Mouse (Mus musculus) lung, embryonic 15.5 days (tissue): ENCODE results near the gene Prrxl1. TPM values are rescaled to one million over a fixed set of nuclear protein-coding genes. Genes with fewer than 3 reads are reported as not detected.

Source experiments
- ATAC-seq: fragments of 200-750 bp; cut with Nextera tagmentation; 2 replicates; pipeline ENCODE4 v1.8.0; 2017; ENCODE audit warnings: moderate number of reproducible peaks, borderline replicate concordance; ENCODE audit not compliant: low FRiP score, low TSS enrichment; ENCODE audit errors: extremely low read depth
- H3K27ac ChIP-seq: fragments of 300-500 bp; sonication (generic); 2 replicates; pipeline ENCODE4 v1.5.1; 2015; ENCODE audit warnings: moderate library complexity, mild to moderate bottlenecking, inconsistent platforms
- H3K27me3 ChIP-seq: fragments of 300-500 bp; sonication (generic); 2 replicates; pipeline ENCODE4 v1.6.1; 2015; ENCODE audit warnings: inconsistent platforms
- H3K36me3 ChIP-seq: fragments of 300-500 bp; sonication (generic); 2 replicates; pipeline ENCODE4 v1.6.1; 2015; ENCODE audit warnings: inconsistent platforms
- H3K4me1 ChIP-seq: fragments of 300-500 bp; sonication (generic); 2 replicates; pipeline ENCODE4 v1.6.1; 2015; ENCODE audit warnings: inconsistent platforms
- H3K4me2 ChIP-seq: fragments of 300-500 bp; sonication (generic); 2 replicates; pipeline ENCODE4 v1.6.1; 2015; ENCODE audit warnings: inconsistent platforms, mild to moderate bottlenecking, moderate library complexity
- H3K4me3 ChIP-seq: fragments of 300-500 bp; sonication (generic); 2 replicates; pipeline ENCODE4 v1.5.1; 2015; ENCODE audit warnings: mild to moderate bottlenecking, inconsistent platforms
- H3K9ac ChIP-seq: fragments of 300-500 bp; sonication (generic); 2 replicates; pipeline ENCODE4 v1.6.1; 2015; ENCODE audit warnings: inconsistent platforms
- H3K9me3 ChIP-seq: fragments of 300-500 bp; sonication (generic); 2 replicates; pipeline ENCODE4 v1.6.1; 2016; ENCODE audit warnings: inconsistent platforms
- WGBS: fragments of 180-500 bp; shearing (Covaris S2); methylation state at CpG from one replicate; pipeline ENCODE4 v1.1.7; 2015; 5-methylcytosine and 5-hydroxymethylcytosine counted together
- polyA plus RNA-seq: library from polyadenylated mRNA; unstranded; fragments of >200 nt; fragmentation: Nextera tagmentation; extraction: Ambion mirVana; gene quantifications from 2 replicates; pipeline ENCODE4 v1.2.1, GENCODE M21; 2015

The Prrxl1 gene
- 0.10 and 0.25 TPM in 2 replicates for polyA plus RNA-seq

- Histone ChIP-seq H3K36me3 (no peaks in the 10 kb centered on the region), H3K4me2 (peak within 1 kb of the TSS; percentile 38), H3K9ac (no peak within 1 kb of the TSS), H3K27me3 (peaks cover 87% of the 10 kb centered on the region), H3K27ac (no peak within 1 kb of the TSS), H3K4me1 (peaks cover 6% of the 10 kb centered on the region; the same call in 1 of the 2 replicates), H3K4me3 (0 out of 2 replicates have a peak within 1 kb of the TSS, but pooled peaks have one; percentile 10), H3K9me3 (no peaks in the 10 kb centered on the region)
- ATAC-seq, result no peak
- 2% methylated on average over 53 of the region's 53 CpGs for WGBS
Measured at GRCm38 (mm10) chr14:32599290-32600041, at the start of gene Prrxl1. Prrxl1 (plus strand) TSS chr14:32599407.

DNA sequence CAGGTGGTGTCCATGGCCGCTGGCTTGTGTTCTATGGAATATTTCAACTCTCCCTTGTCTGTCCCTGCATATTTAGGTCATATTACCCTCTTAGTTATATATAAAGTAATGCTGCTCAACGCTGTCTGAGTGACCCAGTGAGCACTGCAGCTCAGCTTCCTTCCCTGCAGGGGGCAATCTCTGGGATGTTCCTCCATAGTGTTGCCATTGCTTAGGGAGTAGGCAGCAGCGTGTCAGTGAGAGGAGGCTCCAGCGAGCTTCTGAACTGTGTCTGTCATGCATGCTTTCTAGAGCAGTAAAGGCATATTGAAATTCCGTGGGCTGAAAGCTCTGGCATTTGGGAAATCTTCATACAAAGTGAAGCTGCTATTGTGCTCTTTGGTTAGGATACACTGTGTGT is 47.4 kb upstream of the Prrxl1 start:
- H3K36me3 ChIP-seq, result peaks cover 20% of the 10 kb centered on the region
- no peak overlapping the region for H3K4me2 ChIP-seq
- no peaks in the 10 kb centered on the region for H3K27me3 ChIP-seq
- H3K9me3 ChIP-seq, result no peaks in the 10 kb centered on the region
- H3K9ac ChIP-seq, result no peak overlapping the region
- WGBS, result 78% methylated on average over 5 of the region's 5 CpGs
- no peak overlapping the region for H3K4me3 ChIP-seq
- H3K27ac ChIP-seq, result no peak overlapping the region
- no peaks in the 10 kb centered on the region for H3K4me1 ChIP-seq
- ATAC-seq, result no peak

DNA sequence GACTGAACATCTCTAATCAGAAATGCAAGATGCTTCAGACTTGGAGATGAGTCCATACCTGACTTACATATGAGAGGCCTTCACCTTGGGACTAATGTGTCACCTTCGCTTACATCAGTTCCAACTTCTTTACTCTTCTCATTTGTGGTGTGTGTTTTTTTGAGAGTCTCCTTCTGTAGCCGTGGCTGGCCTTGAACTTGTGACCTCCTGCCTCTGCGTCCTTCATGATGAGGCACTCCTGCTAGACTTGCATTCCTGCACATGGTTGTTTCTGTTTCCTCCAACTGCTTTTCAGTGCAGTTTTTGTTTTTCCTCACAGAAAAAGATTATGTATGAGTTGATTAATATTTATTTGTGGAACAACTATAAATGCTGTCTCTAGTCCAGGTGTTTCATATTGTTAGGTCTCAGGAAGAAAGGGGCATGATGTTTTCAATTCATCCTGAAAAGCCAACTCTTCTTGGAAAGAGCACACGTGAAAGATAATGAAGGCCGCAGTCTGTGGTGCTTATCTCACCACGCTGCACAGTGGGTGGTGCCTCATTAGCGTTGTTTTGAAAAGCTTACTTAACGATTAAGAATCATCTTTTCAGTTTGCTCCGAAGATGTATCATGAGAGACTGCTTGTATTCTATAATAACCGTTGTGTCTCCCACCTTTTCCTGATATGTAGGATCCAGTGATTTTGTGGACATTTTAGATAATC is 45.9 kb upstream of the Prrxl1 start:
- Histone ChIP-seq H3K4me2 (no peak overlapping the region), H3K27me3 (no peaks in the 10 kb centered on the region), H3K27ac (no peak overlapping the region), H3K9me3 (no peaks in the 10 kb centered on the region), H3K36me3 (peaks cover 21% of the 10 kb centered on the region), H3K9ac (no peak overlapping the region), H3K4me3 (no peak overlapping the region), H3K4me1 (no peaks in the 10 kb centered on the region)
- WGBS, result 72% methylated on average over 10 of the region's 10 CpGs
- ATAC-seq, result no peak

DNA sequence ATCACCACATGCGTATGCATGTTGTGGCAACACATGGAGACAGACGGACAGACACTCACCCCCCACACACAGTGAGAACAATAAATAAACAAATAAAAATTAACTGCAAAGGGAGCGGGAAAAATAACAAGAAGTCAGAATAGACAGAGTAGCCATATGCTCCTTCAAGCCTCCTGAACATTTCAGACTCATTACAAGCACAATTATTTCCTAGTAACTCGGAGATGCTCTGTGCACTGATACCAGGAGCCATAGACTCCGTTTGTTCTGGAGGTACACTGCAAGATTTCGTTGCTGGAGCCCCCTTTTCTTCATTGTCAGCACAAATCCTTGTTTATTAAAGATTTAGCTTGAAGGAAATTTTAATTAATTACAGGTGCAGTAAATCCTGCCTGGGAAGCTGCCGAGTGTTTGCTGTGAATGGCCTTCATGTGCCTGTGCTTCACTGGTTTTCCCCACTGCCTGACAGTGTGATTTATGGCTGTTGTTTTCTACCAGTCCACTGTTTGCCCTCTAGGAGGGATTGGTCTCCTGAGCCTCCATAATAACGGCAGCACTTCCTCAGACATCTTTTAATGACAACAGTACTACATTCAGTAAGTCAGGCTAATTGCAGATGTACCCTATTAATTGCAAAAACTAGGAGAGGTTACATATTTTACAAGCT is 44.2 kb upstream of the Prrxl1 start:
- H3K4me2 ChIP-seq, result no peak overlapping the region
- H3K36me3 ChIP-seq, result peaks cover 25% of the 10 kb centered on the region
- H3K4me1 ChIP-seq, result no peaks in the 10 kb centered on the region
- no peak for ATAC-seq
- no peaks in the 10 kb centered on the region for H3K9me3 ChIP-seq
- no peaks in the 10 kb centered on the region for H3K27me3 ChIP-seq
- H3K4me3 ChIP-seq, result no peak overlapping the region
- WGBS, result 69% methylated on average over 8 of the region's 8 CpGs
- no peak overlapping the region for H3K9ac ChIP-seq
- no peak overlapping the region for H3K27ac ChIP-seq

GRCm38 (mm10) chr14:32561428-32561827 is 37.8 kb upstream of the Prrxl1 start:
- Histone ChIP-seq H3K9ac (no peak overlapping the region), H3K4me1 (no peaks in the 10 kb centered on the region), H3K27ac (no peak overlapping the region), H3K4me2 (no peak overlapping the region), H3K4me3 (no peak overlapping the region), H3K27me3 (no peaks in the 10 kb centered on the region), H3K9me3 (no peaks in the 10 kb centered on the region), H3K36me3 (peaks cover 45% of the 10 kb centered on the region)
- WGBS, result 98% methylated on average over 3 of the region's 3 CpGs
- ATAC-seq, result no peak

DNA sequence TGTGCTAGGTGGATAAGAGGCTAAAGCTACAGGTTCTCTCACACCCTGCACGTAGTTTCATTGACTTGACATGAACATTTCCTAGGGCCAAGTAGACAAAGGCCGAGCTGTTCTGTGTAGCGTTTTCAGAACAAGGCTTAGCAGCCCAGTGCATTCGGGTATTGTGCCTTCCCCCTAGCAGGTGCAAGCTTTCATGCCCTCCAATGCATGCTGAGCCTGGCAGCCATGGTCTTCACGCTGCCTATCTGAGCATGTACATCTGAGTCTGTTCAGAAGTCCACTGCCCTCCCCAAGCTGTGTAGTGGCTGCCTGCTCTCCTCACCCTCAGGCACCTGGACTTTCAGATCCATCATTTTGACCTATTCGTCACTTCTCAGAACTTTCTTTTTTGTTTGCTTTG is 35.5 kb upstream of the Prrxl1 start:
- Histone ChIP-seq H3K27ac (no peak overlapping the region), H3K4me3 (no peak overlapping the region), H3K4me2 (no peak overlapping the region), H3K9ac (no peak overlapping the region), H3K9me3 (no peaks in the 10 kb centered on the region), H3K4me1 (no peaks in the 10 kb centered on the region), H3K36me3 (peaks cover 60% of the 10 kb centered on the region), H3K27me3 (no peaks in the 10 kb centered on the region)
- 93% methylated on average over 6 of the region's 6 CpGs for WGBS
- no peak for ATAC-seq

DNA sequence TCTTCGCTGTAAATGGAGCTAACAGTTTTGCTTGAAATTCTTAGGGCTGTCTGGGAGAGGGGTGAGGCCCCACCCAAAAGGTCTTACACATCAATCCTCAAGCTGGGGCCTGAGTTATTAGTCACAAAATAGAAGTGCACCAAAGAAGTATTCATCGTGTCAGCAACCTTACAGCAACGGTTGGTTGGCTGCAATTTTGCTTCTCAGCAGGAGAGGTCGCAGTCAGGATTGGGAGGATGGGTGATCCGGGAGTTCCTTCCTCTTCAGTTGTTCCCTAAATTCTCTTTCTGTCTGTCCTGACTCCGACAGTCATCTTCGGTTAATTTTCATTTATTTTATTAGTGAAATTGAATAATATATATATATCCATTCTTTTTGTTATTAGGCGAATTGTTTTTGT is 26.7 kb upstream of the Prrxl1 start:
- peaks cover 64% of the 10 kb centered on the region for H3K36me3 ChIP-seq
- WGBS, result 54% methylated on average over 8 of the region's 8 CpGs
- no peak for ATAC-seq

GRCm38 (mm10) chr14:32578420-32578819 is 20.8 kb upstream of the Prrxl1 start:
- H3K9me3 ChIP-seq, result no peaks in the 10 kb centered on the region
- WGBS, result 89% methylated on average over 2 of the region's 2 CpGs
- H3K4me3 ChIP-seq, result no peak overlapping the region
- H3K27me3 ChIP-seq, result no peaks in the 10 kb centered on the region
- H3K4me2 ChIP-seq, result no peak overlapping the region
- ATAC-seq, result no peak
- no peaks in the 10 kb centered on the region for H3K4me1 ChIP-seq
- no peak overlapping the region for H3K27ac ChIP-seq
- H3K9ac ChIP-seq, result no peak overlapping the region
- H3K36me3 ChIP-seq, result peaks cover 36% of the 10 kb centered on the region

More for the DNA sequence above, 26.7 kb upstream of the Prrxl1 start:
- Histone ChIP-seq H3K4me3 (no peak overlapping the region), H3K27ac (no peak overlapping the region), H3K4me1 (no peaks in the 10 kb centered on the region), H3K9me3 (no peaks in the 10 kb centered on the region), H3K27me3 (no peaks in the 10 kb centered on the region), H3K9ac (no peak overlapping the region), H3K4me2 (no peak overlapping the region)

DNA sequence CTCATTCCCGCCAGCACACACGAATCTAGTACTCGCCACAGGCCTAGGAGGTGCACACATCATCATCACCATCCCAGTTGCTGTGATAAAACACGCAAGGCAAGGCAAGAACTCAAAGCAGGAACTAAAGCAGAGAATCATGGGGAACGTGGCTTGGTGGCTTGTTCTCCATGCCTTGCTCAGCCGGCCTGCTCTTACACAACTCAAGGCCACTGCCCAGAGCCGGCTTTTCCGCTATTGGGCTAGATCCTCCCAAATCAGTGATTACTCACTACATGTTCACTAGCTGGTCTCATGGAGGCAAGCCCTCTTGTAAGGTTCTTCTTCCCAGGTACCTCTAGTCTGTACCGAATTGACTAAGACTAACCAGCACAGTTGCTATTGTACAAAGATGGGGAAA is 15.5 kb upstream of the Prrxl1 start:
- Histone ChIP-seq H3K9me3 (no peaks in the 10 kb centered on the region), H3K4me1 (no peaks in the 10 kb centered on the region), H3K27ac (no peak overlapping the region), H3K9ac (no peak overlapping the region), H3K4me3 (no peak overlapping the region), H3K36me3 (no peaks in the 10 kb centered on the region), H3K27me3 (no peaks in the 10 kb centered on the region), H3K4me2 (no peak overlapping the region)
- no peak for ATAC-seq
- WGBS, result 87% methylated on average over 9 of the region's 9 CpGs

- H3K4me2 ChIP-seq, result no peak overlapping the region
- H3K4me1 ChIP-seq, result no peaks in the 10 kb centered on the region
- no peak; the same call in 1 of the 2 replicates for ATAC-seq
- H3K9me3 ChIP-seq, result no peaks in the 10 kb centered on the region
- H3K36me3 ChIP-seq, result no peaks in the 10 kb centered on the region
- 12% methylated on average over 10 of the region's 10 CpGs for WGBS
- H3K9ac ChIP-seq, result no peak overlapping the region
- H3K27ac ChIP-seq, result no peak overlapping the region
- H3K27me3 ChIP-seq, result 0 out of 2 replicates have a peak, but pooled peaks cover 3% of the 10 kb centered on the region
- H3K4me3 ChIP-seq, result no peak overlapping the region
Measured at GRCm38 (mm10) chr14:32587013-32587784, 12.0 kb upstream of the Prrxl1 start.

DNA sequence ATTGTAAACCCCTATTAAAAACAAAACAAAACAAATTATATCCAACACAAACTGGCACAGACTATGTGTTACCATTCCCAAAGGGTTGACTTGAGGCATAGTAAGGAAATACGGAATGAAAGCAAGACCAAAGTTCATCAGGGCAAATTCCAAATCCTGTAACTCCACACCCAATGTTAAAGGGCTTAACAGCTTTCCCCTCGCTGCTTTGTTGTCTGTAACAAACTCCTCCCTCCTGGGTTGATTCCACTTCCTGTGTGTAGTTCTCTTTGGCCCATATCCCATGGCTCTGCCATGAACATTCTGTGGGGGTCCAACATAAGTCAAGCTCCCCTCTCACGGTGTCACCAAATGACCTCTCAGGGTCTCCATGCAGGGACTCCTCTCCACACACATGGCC is 8.8 kb upstream of the Prrxl1 start:
- Histone ChIP-seq H3K27me3 (peaks cover 15% of the 10 kb centered on the region), H3K4me1 (no peaks in the 10 kb centered on the region), H3K36me3 (no peaks in the 10 kb centered on the region), H3K4me3 (no peak overlapping the region), H3K4me2 (no peak overlapping the region), H3K9me3 (no peaks in the 10 kb centered on the region), H3K9ac (no peak overlapping the region), H3K27ac (no peak overlapping the region)
- WGBS, result 62% methylated on average over 3 of the region's 3 CpGs
- no peak for ATAC-seq
